Mouse (Mus musculus) myocyte (in vitro differentiated cells): Measurements from ENCODE around the gene Tnr. TPM values are rescaled to one million over a fixed set of nuclear protein-coding genes. Genes with fewer than 3 reads are reported as not detected.

Experiments used
- H3K27me3 ChIP-seq: one replicate; pipeline ENCODE4 v1.6.1; 2011; ENCODE audit not compliant: control insufficient read depth, insufficient read depth, insufficient read length
- H3K36me3 ChIP-seq: one replicate; pipeline ENCODE4 v1.6.1; 2011; ENCODE audit not compliant: control insufficient read depth, insufficient read depth
- H3K4me2 ChIP-seq: one replicate; pipeline ENCODE4 v1.6.1; 2011; ENCODE audit warnings: low read depth, control low read depth
- H3K4me3 ChIP-seq: one replicate; pipeline ENCODE4 v1.5.1; 2011; ENCODE audit warnings: mild to moderate bottlenecking, control low read depth, moderate library complexity
- H3K79me2 ChIP-seq: one replicate; pipeline ENCODE4 v1.6.1; 2011; ENCODE audit not compliant: control insufficient read depth, insufficient read depth
- H3ac ChIP-seq: one replicate; pipeline ENCODE4 v1.6.1; 2011; ENCODE audit not compliant: control insufficient read depth, insufficient read length
- CEBPB ChIP-seq: IDR thresholded peaks from 2 replicates; pipeline ENCODE4 v1.6.1; 2011; ENCODE audit warnings: mild to moderate bottlenecking, moderate library complexity; ENCODE audit not compliant: poor library complexity, insufficient read depth, severe bottlenecking
- E2F4 ChIP-seq: IDR thresholded peaks from one replicate; pipeline ENCODE4 v1.6.1; 2011; ENCODE audit warnings: mild to moderate bottlenecking, control low read depth, moderate library complexity; ENCODE audit not compliant: insufficient read depth
- MAX ChIP-seq: IDR thresholded peaks from one replicate; pipeline ENCODE4 v1.6.1; 2011; ENCODE audit warnings: low read depth, mild to moderate bottlenecking, control low read depth
- MYOD1 ChIP-seq, 3 experiments: IDR thresholded peaks; one replicate each; pipeline ENCODE4 v1.6.1; 2011; ENCODE audit warnings: control low read depth in 2 of 3, low read depth in 2 of 3, mild to moderate bottlenecking in 2 of 3, moderate library complexity in 1 of 3; ENCODE audit not compliant: insufficient read length in 2 of 3, control insufficient read depth in 1 of 3
- MYOG ChIP-seq, 3 experiments: IDR thresholded peaks; one replicate each; pipeline ENCODE4 v1.6.1; 2011; ENCODE audit warnings: control low read depth in 2 of 3, low read depth in 2 of 3, mild to moderate bottlenecking in 2 of 3; ENCODE audit not compliant: insufficient read length in 2 of 3, control insufficient read depth in 1 of 3, insufficient read depth in 1 of 3
- POLR2A ChIP-seq: IDR thresholded peaks from one replicate; pipeline ENCODE4 v1.6.1; 2011; ENCODE audit warnings: low read depth, mild to moderate bottlenecking, control low read depth, moderate library complexity; ENCODE audit not compliant: insufficient read length
- POLR2AphosphoS2 ChIP-seq: IDR thresholded peaks from one replicate; pipeline ENCODE4 v1.6.1; 2011; ENCODE audit warnings: low read depth, control low read depth; ENCODE audit not compliant: insufficient read length
- REST ChIP-seq: IDR thresholded peaks from one replicate; pipeline ENCODE4 v1.6.1; 2011; ENCODE audit warnings: mild to moderate bottlenecking, control low read depth, moderate library complexity; ENCODE audit not compliant: insufficient read depth, insufficient read length
- SRF ChIP-seq: IDR thresholded peaks from one replicate; pipeline ENCODE4 v1.6.1; 2011; ENCODE audit warnings: low read depth; ENCODE audit not compliant: control insufficient read depth, insufficient read length
- TCF12 ChIP-seq: IDR thresholded peaks from one replicate; pipeline ENCODE4 v1.6.1; 2011; ENCODE audit warnings: mild to moderate bottlenecking, control low read depth; ENCODE audit not compliant: poor library complexity, insufficient read depth, severe bottlenecking
- TCF3 ChIP-seq: IDR thresholded peaks from one replicate; pipeline ENCODE4 v1.6.1; 2011; ENCODE audit warnings: low read depth, control low read depth; ENCODE audit not compliant: insufficient read length
- USF1 ChIP-seq: IDR thresholded peaks from one replicate; pipeline ENCODE4 v1.6.1; 2011; ENCODE audit warnings: low read depth, mild to moderate bottlenecking, control low read depth, moderate library complexity
- polyA plus RNA-seq: library from polyadenylated mRNA; unstranded; fragments of >200 nt; fragmentation: generic; extraction: Trizol; gene quantifications from one replicate; pipeline ENCODE4 v1.2.1, GENCODE M21; 2012; ENCODE audit warnings: missing spikeins

Tnr gene
- polyA plus RNA-seq, 1 experiment: 0.02 TPM

GRCm38 (mm10) chr1:159869619-159870441, 346.3 kb downstream of the Tnr start:
- TF ChIP-seq USF1: no peak
- TF ChIP-seq MYOG (IDR thresholded peaks at IDR 0.05; ENCODE audit: control insufficient read depth in 1 of 3, insufficient read depth in 1 of 3, insufficient read length in 2 of 3, low read depth in 2 of 3): no peak
- no peak for TF ChIP-seq TCF12
- TF ChIP-seq MYOD1 (IDR thresholded peaks at IDR 0.05; ENCODE audit: control insufficient read depth in 1 of 3, insufficient read length in 2 of 3, low read depth in 2 of 3): no peak
- TF ChIP-seq CEBPB: no peak
- TF ChIP-seq POLR2A: no peak
- no peak for TF ChIP-seq E2F4
- TF ChIP-seq TCF3: no peak
- no peak for TF ChIP-seq MAX
- no peak for TF ChIP-seq SRF
- no peak for TF ChIP-seq REST
- TF ChIP-seq POLR2AphosphoS2: no peak

GRCm38 (mm10) chr1:159872866-159873265, 349.3 kb downstream of the Tnr start:
- Histone ChIP-seq H3K4me2 (no peak overlapping the region), H3ac (no peak overlapping the region), H3K27me3 (no peaks in the 10 kb centered on the region), H3K79me2 (no peaks in the 10 kb centered on the region), H3K36me3 (no peaks in the 10 kb centered on the region), H3K4me3 (no peak overlapping the region)
- TF ChIP-seq MYOG (IDR thresholded peaks at IDR 0.05; ENCODE audit: control insufficient read depth in 1 of 3, insufficient read depth in 1 of 3, insufficient read length in 2 of 3, low read depth in 2 of 3): no peak

More at GRCm38 (mm10) chr1:159869619-159870441, 346.3 kb downstream of the Tnr start:
- no peaks in the 10 kb centered on the region for H3K27me3 ChIP-seq
- no peak overlapping the region for H3K4me3 ChIP-seq
- no peak overlapping the region for H3K4me2 ChIP-seq
- H3K36me3 ChIP-seq: no peaks in the 10 kb centered on the region
- no peak overlapping the region for H3ac ChIP-seq
- no peaks in the 10 kb centered on the region for H3K79me2 ChIP-seq

DNA sequence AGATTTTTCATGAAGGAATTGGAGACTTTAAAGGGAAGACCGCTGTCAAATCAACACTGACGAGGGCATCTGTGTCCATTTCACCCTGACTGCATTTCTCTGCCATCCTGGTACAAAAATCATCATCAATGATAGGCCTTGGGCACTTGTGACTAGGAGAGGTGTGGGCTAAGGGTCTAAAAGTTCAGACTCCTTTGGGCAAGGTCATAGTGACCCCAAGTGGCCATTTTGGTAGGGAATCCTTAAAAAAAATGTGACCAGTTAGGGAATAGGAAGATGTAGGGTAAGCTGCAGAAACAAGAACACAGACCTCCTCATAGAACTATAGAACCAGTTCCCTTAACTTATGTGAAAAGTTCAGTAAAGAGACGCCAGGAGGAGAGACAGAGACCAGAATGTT, 355.1 kb downstream of the Tnr start:
- H3K4me3 ChIP-seq: no peak overlapping the region
- no peak overlapping the region for H3ac ChIP-seq
- no peaks in the 10 kb centered on the region for H3K79me2 ChIP-seq
- no peaks in the 10 kb centered on the region for H3K27me3 ChIP-seq
- H3K4me2 ChIP-seq: no peak overlapping the region
- no peak for TF ChIP-seq MYOG (IDR thresholded peaks at IDR 0.05; ENCODE audit: control insufficient read depth in 1 of 3, insufficient read depth in 1 of 3, insufficient read length in 2 of 3, low read depth in 2 of 3)
- no peak for TF ChIP-seq TCF12
- no peak for TF ChIP-seq CEBPB
- no peak for TF ChIP-seq POLR2A
- no peak for TF ChIP-seq MYOD1 (IDR thresholded peaks at IDR 0.05; ENCODE audit: control insufficient read depth in 1 of 3, insufficient read length in 2 of 3, low read depth in 2 of 3)
- TF ChIP-seq TCF3: no peak
- no peak for TF ChIP-seq SRF
- TF ChIP-seq POLR2AphosphoS2: no peak
- TF ChIP-seq MAX: no peak
- H3K36me3 ChIP-seq: no peaks in the 10 kb centered on the region

DNA sequence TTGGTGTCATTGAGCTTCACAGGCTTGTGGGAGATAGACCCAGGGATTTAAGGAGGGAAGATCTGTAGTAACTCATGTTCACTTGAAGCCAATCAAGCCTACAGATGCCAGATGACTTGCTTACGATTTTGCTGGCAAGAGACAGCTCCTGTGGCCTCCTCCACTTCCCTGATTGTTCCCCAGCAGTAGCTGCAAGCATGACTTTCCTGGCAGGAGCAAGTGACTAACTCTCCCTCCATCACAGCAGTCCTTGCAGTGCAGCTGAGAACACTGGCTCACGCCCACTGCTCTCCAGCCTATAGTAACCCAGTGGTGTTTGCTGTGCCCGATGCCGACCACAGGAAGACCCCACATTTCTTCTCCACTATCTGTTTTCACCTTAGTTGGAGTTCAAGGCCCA, 356.3 kb downstream of the Tnr start:
- Histone ChIP-seq H3K4me3 (no peak overlapping the region), H3ac (no peak overlapping the region), H3K79me2 (no peaks in the 10 kb centered on the region), H3K36me3 (no peaks in the 10 kb centered on the region), H3K27me3 (no peaks in the 10 kb centered on the region), H3K4me2 (no peak overlapping the region)
- TF ChIP-seq USF1 (no peak), CEBPB (no peak), POLR2AphosphoS2 (no peak), POLR2A (no peak), TCF3 (no peak), TCF12 (no peak), MYOD1 (IDR thresholded peaks at IDR 0.05; ENCODE audit: control insufficient read depth in 1 of 3, insufficient read length in 2 of 3, low read depth in 2 of 3) (no peak), REST (no peak), MAX (no peak), MYOG (IDR thresholded peaks at IDR 0.05; ENCODE audit: control insufficient read depth in 1 of 3, insufficient read depth in 1 of 3, insufficient read length in 2 of 3, low read depth in 2 of 3) (no peak), E2F4 (no peak), SRF (no peak)

DNA sequence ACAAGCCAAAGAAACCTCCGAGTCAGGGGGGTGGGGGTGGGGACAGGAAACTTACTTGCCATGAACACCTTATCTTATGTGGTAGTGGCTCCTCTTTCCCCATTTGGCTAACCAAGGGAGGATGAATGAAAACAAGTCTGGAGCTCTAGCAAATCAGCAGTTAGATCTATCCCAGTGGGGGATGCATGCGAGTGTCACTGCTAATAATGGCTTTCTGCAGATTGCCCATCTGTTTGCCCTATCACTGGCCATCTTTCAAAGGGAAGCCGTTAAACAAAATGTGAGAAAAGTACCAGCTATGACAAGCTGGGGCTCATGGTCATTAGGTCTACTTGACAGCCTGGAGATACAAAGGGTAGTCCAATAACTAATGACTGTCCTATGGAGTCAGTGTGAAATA, 361.9 kb downstream of the Tnr start:
- Histone ChIP-seq H3K36me3 (no peaks in the 10 kb centered on the region), H3K4me3 (no peak overlapping the region), H3ac (no peak overlapping the region), H3K4me2 (no peak overlapping the region), H3K79me2 (no peaks in the 10 kb centered on the region), H3K27me3 (no peaks in the 10 kb centered on the region)
- TF ChIP-seq E2F4 (no peak), POLR2AphosphoS2 (no peak), TCF12 (no peak), MYOG (IDR thresholded peaks at IDR 0.05; ENCODE audit: control insufficient read depth in 1 of 3, insufficient read depth in 1 of 3, insufficient read length in 2 of 3, low read depth in 2 of 3) (no peak), MYOD1 (IDR thresholded peaks at IDR 0.05; ENCODE audit: control insufficient read depth in 1 of 3, insufficient read length in 2 of 3, low read depth in 2 of 3) (no peak), USF1 (no peak), TCF3 (no peak), CEBPB (no peak), MAX (no peak), REST (no peak), POLR2A (no peak), SRF (no peak)
